Mouse (Mus musculus) ES-Bruce4 (cell line): ENCODE data around the gene Pigc. TPM values are rescaled to one million over a fixed set of nuclear protein-coding genes. Genes with fewer than 3 reads are reported as not detected.

Experiments
- H3K27ac ChIP-seq: 2 replicates; pipeline ENCODE4 v1.5.1; 2012; ENCODE audit warnings: low read length, inconsistent platforms; ENCODE audit not compliant: insufficient read depth
- H3K27me3 ChIP-seq: 2 replicates; pipeline ENCODE4 v1.6.1; 2012; ENCODE audit warnings: mild to moderate bottlenecking, low read length, inconsistent platforms; ENCODE audit not compliant: control insufficient read depth, poor library complexity, insufficient read depth, severe bottlenecking
- H3K36me3 ChIP-seq: 2 replicates; pipeline ENCODE4 v1.6.1; 2012; ENCODE audit warnings: inconsistent platforms, mild to moderate bottlenecking, low read length, moderate library complexity; ENCODE audit not compliant: control insufficient read depth, poor library complexity, insufficient read depth, severe bottlenecking
- H3K4me1 ChIP-seq: one replicate; pipeline ENCODE4 v1.8.1; 2011; ENCODE audit warnings: low read length; ENCODE audit not compliant: control insufficient read depth, insufficient read depth
- H3K4me3 ChIP-seq: 2 replicates; pipeline ENCODE4 v1.5.1; 2011; ENCODE audit warnings: low read depth, mild to moderate bottlenecking, low read length
- H3K9ac ChIP-seq: 2 replicates; pipeline ENCODE4 v1.6.1; 2012; ENCODE audit warnings: low read depth, mild to moderate bottlenecking, inconsistent platforms; ENCODE audit not compliant: poor library complexity, severe bottlenecking
- H3K9me3 ChIP-seq: replicated peaks from 2 replicates; pipeline ENCODE4 v1.6.1; 2012; ENCODE audit warnings: mild to moderate bottlenecking, low read length, inconsistent platforms; ENCODE audit not compliant: control insufficient read depth, poor library complexity, insufficient read depth, severe bottlenecking
- CTCF ChIP-seq: IDR thresholded peaks from one replicate; pipeline ENCODE4 v1.8.1; 2011; ENCODE audit warnings: low read depth, low read length
- EP300 ChIP-seq: IDR thresholded peaks from 2 replicates; pipeline ENCODE4 v1.6.1; 2011; ENCODE audit warnings: low read depth, low read length; ENCODE audit not compliant: insufficient read depth
- POLR2A ChIP-seq: IDR thresholded peaks from one replicate; pipeline ENCODE4 v1.8.1; 2011; ENCODE audit warnings: low read length; ENCODE audit not compliant: insufficient read depth
- polyA plus RNA-seq: library from polyadenylated mRNA; stranded (reverse); fragments of >200 nt; gene quantifications from 2 replicates; pipeline ENCODE4 v1.2.4, GENCODE M21; 2011; ENCODE audit warnings: low read depth; ENCODE audit not compliant: missing spikeins, insufficient read depth, insufficient read length

Gene Pigc
- polyA plus RNA-seq, 1 experiment: 9.2 TPM

DNA sequence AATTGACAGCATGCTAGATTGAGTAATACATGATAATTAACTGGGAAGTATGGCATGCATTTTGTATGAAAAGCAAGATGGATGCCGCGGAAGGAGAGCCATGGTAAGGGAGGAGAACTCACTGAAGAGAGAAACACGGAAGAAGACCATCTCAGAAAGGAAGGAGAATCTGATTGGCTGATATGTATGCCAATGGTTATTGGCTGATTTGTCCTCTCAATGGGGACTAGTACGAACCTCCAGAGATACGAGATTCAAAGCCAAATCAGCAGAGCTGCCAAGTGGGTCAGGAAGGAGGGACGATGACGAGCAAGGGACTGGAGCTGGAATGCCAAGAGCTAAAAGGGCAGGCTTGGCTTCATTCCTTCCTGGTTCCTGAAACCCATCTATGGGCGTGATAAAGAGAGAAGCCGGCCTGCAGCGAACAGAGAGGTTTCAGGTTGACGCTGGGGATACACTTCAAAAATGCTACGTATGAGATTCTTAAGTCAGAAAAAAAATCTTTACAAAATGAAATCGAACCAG, 43.6 kb upstream of the Pigc start:
- Histone ChIP-seq H3K4me3 (no peak overlapping the region), H3K27ac (no peak overlapping the region), H3K9me3 (no peaks in the 10 kb centered on the region), H3K36me3 (no peaks in the 10 kb centered on the region), H3K4me1 (peaks cover 2% of the 10 kb centered on the region), H3K9ac (no peak overlapping the region), H3K27me3 (no peaks in the 10 kb centered on the region)
- TF ChIP-seq POLR2A (no peak), EP300 (no peak), CTCF (no peak)

GRCm38 (mm10) chr1:161927976-161928375, 41.0 kb upstream of the Pigc start:
- Histone ChIP-seq H3K36me3 (no peaks in the 10 kb centered on the region), H3K9ac (no peak overlapping the region), H3K4me1 (peaks cover 2% of the 10 kb centered on the region), H3K9me3 (no peaks in the 10 kb centered on the region), H3K27me3 (no peaks in the 10 kb centered on the region), H3K27ac (no peak overlapping the region), H3K4me3 (no peak overlapping the region)
- no peak for TF ChIP-seq CTCF
- TF ChIP-seq EP300: no peak
- no peak for TF ChIP-seq POLR2A

GRCm38 (mm10) chr1:161931313-161931712, 37.7 kb upstream of the Pigc start:
- Histone ChIP-seq H3K27me3 (no peaks in the 10 kb centered on the region), H3K4me1 (no peaks in the 10 kb centered on the region), H3K4me3 (no peak overlapping the region), H3K9ac (no peak overlapping the region), H3K9me3 (no peaks in the 10 kb centered on the region), H3K36me3 (no peaks in the 10 kb centered on the region), H3K27ac (no peak overlapping the region)
- TF ChIP-seq EP300: no peak
- TF ChIP-seq POLR2A: no peak
- no peak for TF ChIP-seq CTCF

- H3K9me3 ChIP-seq: no peaks in the 10 kb centered on the region
- no peaks in the 10 kb centered on the region for H3K4me1 ChIP-seq
- TF ChIP-seq POLR2A (no peak), EP300 (no peak), CTCF (no peak)
- H3K27me3 ChIP-seq: no peaks in the 10 kb centered on the region
- H3K9ac ChIP-seq: no peak overlapping the region
- H3K36me3 ChIP-seq: no peaks in the 10 kb centered on the region
- no peak overlapping the region for H3K27ac ChIP-seq
- no peak overlapping the region for H3K4me3 ChIP-seq
Measured at GRCm38 (mm10) chr1:161931817-161932216, 37.2 kb upstream of the Pigc start.

DNA sequence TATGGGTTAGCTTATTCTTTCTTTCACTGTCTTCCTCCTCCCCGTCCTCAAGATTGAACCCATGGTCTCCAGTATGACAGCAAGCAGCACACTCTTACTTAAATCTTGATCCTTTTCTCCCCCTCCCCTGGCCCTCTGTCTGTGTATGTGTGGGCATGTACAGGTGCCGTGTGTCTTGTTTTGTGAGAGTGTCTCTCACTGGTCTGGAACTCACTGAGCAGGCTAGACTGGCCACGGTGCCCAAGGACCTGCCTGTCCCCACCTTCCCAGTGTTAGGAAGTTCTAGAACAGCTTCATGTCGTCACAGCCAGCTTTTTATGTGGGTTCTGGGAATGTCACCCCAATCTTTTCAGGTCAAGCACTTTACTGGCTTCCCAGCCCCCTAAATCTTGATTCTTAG, 36.7 kb upstream of the Pigc start:
- H3K27ac ChIP-seq: no peak overlapping the region
- no peaks in the 10 kb centered on the region for H3K36me3 ChIP-seq
- H3K9ac ChIP-seq: no peak overlapping the region
- H3K4me1 ChIP-seq: no peaks in the 10 kb centered on the region
- no peaks in the 10 kb centered on the region for H3K9me3 ChIP-seq
- no peak for TF ChIP-seq CTCF
- TF ChIP-seq POLR2A: no peak
- no peak for TF ChIP-seq EP300
- no peak overlapping the region for H3K4me3 ChIP-seq
- no peaks in the 10 kb centered on the region for H3K27me3 ChIP-seq

- no peak for TF ChIP-seq POLR2A
- no peak for TF ChIP-seq CTCF
- no peak for TF ChIP-seq EP300
- no peaks in the 10 kb centered on the region for H3K4me1 ChIP-seq
- H3K4me3 ChIP-seq: no peak overlapping the region
- H3K27ac ChIP-seq: no peak overlapping the region
- H3K36me3 ChIP-seq: no peaks in the 10 kb centered on the region
- H3K27me3 ChIP-seq: no peaks in the 10 kb centered on the region; the same call in 1 of the 2 replicates
- no peak overlapping the region for H3K9ac ChIP-seq
- H3K9me3 ChIP-seq: no peaks in the 10 kb centered on the region
Measured at GRCm38 (mm10) chr1:161942082-161942481, 26.9 kb upstream of the Pigc start.
